Comparison of ENCODE assay signal across 8 mouse cellular contexts in genomic region chr1:84840018-84840664, GRCm38 (mm10). TPM values are rescaled to one million over a fixed set of nuclear protein-coding genes. Genes with fewer than 3 reads are reported as not detected.
DNase-seq lines count a peak whose midpoint lies in the region; ATAC-seq and TF ChIP-seq lines count a peak whose summit lies in the region.

Gene Trip12 (minus strand): TSS chr1:84840516.

- TF ChIP-seq CTCF in MEL (IDR thresholded peaks at IDR 0.05 in 2 of 3, conservative IDR thresholded peaks at IDR 0.05 in 1 of 3; ENCODE audit: control insufficient read depth in 1 of 3, insufficient read depth in 1 of 3, low read depth in 2 of 3, low read length in 3 of 3, poor library complexity in 1 of 3, severe bottlenecking in 1 of 3) = no peak
- TF ChIP-seq CTCF in heart, postnatal 0 days (IDR thresholded peaks at IDR 0.05; ENCODE audit: low read depth) = no peak

- no peak for TF ChIP-seq POLR2A in MEL (IDR thresholded peaks at IDR 0.05; ENCODE audit: control insufficient read depth in 1 of 2, insufficient read depth in 1 of 2, low read depth in 1 of 2, low read length in 2 of 2, poor library complexity in 1 of 2)

- 0 out of 4 replicates have a peak, but pooled peaks of 1 of the 2 experiments have one; percentile 6 for TF ChIP-seq EP300 in MEL (IDR thresholded peaks at IDR 0.05; ENCODE audit: low read depth in 1 of 2, low read length in 2 of 2)
- no peak for TF ChIP-seq EP300 in heart, postnatal 0 days (IDR thresholded peaks at IDR 0.05; ENCODE audit: low read depth)

- peaks cover 44% of the 10 kb centered on the region for H3K79me2 ChIP-seq in MEL (ENCODE audit: control insufficient read depth, insufficient read depth, low read length, poor library complexity)

- TF ChIP-seq RAD21 in MEL (IDR thresholded peaks at IDR 0.05; ENCODE audit: low read depth, low read length) = no peak

- ATAC-seq in kidney, embryonic 15.5 days (replicated peaks; ENCODE audit: low FRiP score) = peak; percentile 63
- ATAC-seq in embryonic facial prominence, embryonic 15.5 days (ENCODE audit: insufficient number of reproducible peaks, low FRiP score, low TSS enrichment, low read depth) = peak; percentile 36
- ATAC-seq in heart, postnatal 0 days (ENCODE audit: insufficient read depth, low read depth) = peak; percentile 22
- peak; percentile 56 for ATAC-seq in neural tube, embryonic 15.5 days (ENCODE audit: low FRiP score)

- peaks cover 11% of the 10 kb centered on the region; the same call in 1 of the 2 replicates for H3K4me1 ChIP-seq in kidney, embryonic 15.5 days
- peaks cover 0 to 5% of the 10 kb centered on the region in 2 experiments; a peak in 1 of 4 replicates for H3K4me1 ChIP-seq in MEL (ENCODE audit: control insufficient read depth in 1 of 2, insufficient read depth in 2 of 2, low read length in 2 of 2)
- H3K4me1 ChIP-seq in embryonic facial prominence, embryonic 15.5 days = peaks cover 5% of the 10 kb centered on the region; the same call in 1 of the 2 replicates
- H3K4me1 ChIP-seq in heart, postnatal 0 days (ENCODE audit: control insufficient read depth, insufficient read depth) = peaks cover 4% of the 10 kb centered on the region; the same call in 1 of the 2 replicates
- H3K4me1 ChIP-seq in limb, embryonic 10.5 days = peaks cover 10% of the 10 kb centered on the region
- H3K4me1 ChIP-seq in neural tube, embryonic 15.5 days = peaks cover 32% of the 10 kb centered on the region

- no peaks in the 10 kb centered on the region for H3K36me3 ChIP-seq in kidney, embryonic 15.5 days
- peaks cover 2 to 18% of the 10 kb centered on the region in 2 experiments; a peak in 3 of 4 replicates for H3K36me3 ChIP-seq in MEL (ENCODE audit: control insufficient read depth in 1 of 2, insufficient read depth in 2 of 2, low read length in 2 of 2)
- H3K36me3 ChIP-seq in embryonic facial prominence, embryonic 15.5 days = no peaks in the 10 kb centered on the region
- H3K36me3 ChIP-seq in heart, postnatal 0 days (replicated peaks; ENCODE audit: control insufficient read depth, insufficient read depth, low read length) = no peaks in the 10 kb centered on the region
- H3K36me3 ChIP-seq in limb, embryonic 10.5 days = 0 out of 2 replicates have a peak, but pooled peaks cover 6% of the 10 kb centered on the region
- no peaks in the 10 kb centered on the region for H3K36me3 ChIP-seq in neural tube, embryonic 15.5 days

- peak within 1 kb of the TSS; percentile 64 for H3K4me2 ChIP-seq in kidney, embryonic 15.5 days
- peak within 1 kb of the TSS; percentile 65 for H3K4me2 ChIP-seq in embryonic facial prominence, embryonic 15.5 days (replicated peaks)
- peak within 1 kb of the TSS; percentile 85 for H3K4me2 ChIP-seq in heart, postnatal 0 days (ENCODE audit: low read depth, low read length)
- H3K4me2 ChIP-seq in neural tube, embryonic 15.5 days = peak within 1 kb of the TSS; percentile 81

- H3K27me3 ChIP-seq in kidney, embryonic 15.5 days = no peaks in the 10 kb centered on the region
- H3K27me3 ChIP-seq in MEL (ENCODE audit: control insufficient read depth in 1 of 2, insufficient read depth in 2 of 2, low read length in 2 of 2) = no peaks in the 10 kb centered on the region
- no peaks in the 10 kb centered on the region for H3K27me3 ChIP-seq in embryonic facial prominence, embryonic 15.5 days
- H3K27me3 ChIP-seq in heart, postnatal 0 days (ENCODE audit: control insufficient read depth, insufficient read depth, low read length) = no peaks in the 10 kb centered on the region
- no peaks in the 10 kb centered on the region for H3K27me3 ChIP-seq in limb, embryonic 10.5 days (ENCODE audit: low read depth, poor library complexity, severe bottlenecking)
- H3K27me3 ChIP-seq in neural tube, embryonic 15.5 days (replicated peaks) = no peaks in the 10 kb centered on the region

- peak within 1 kb of the TSS; percentile 98 for H3K27ac ChIP-seq in kidney, embryonic 15.5 days
- H3K27ac ChIP-seq in MEL (ENCODE audit: control insufficient read depth, low read depth, low read length) = peak within 1 kb of the TSS; percentile 96
- H3K27ac ChIP-seq in embryonic facial prominence, embryonic 15.5 days (replicated peaks) = peak within 1 kb of the TSS; percentile 98
- H3K27ac ChIP-seq in heart, postnatal 0 days (ENCODE audit: low read depth) = peak within 1 kb of the TSS; percentile 98
- H3K27ac ChIP-seq in limb, embryonic 10.5 days = peak within 1 kb of the TSS; percentile 98
- H3K27ac ChIP-seq in neural tube, embryonic 15.5 days (replicated peaks) = peak within 1 kb of the TSS; percentile 96

- under 1% methylated on average over 39 of the region's 39 CpGs for WGBS in kidney, embryonic 15.5 days
- WGBS in embryonic facial prominence, embryonic 15.5 days = under 1% methylated on average over 39 of the region's 39 CpGs
- under 1% methylated on average over 39 of the region's 39 CpGs for WGBS in heart, postnatal 0 days
- WGBS in limb, embryonic 10.5 days = under 1% methylated on average over 39 of the region's 39 CpGs
- WGBS in neural tube, embryonic 15.5 days = under 1% methylated on average over 39 of the region's 39 CpGs

- no peaks in the 10 kb centered on the region for H3K9me3 ChIP-seq in kidney, embryonic 15.5 days (replicated peaks)
- H3K9me3 ChIP-seq in MEL (replicated peaks; ENCODE audit: insufficient read depth, low read length) = no peaks in the 10 kb centered on the region
- H3K9me3 ChIP-seq in embryonic facial prominence, embryonic 15.5 days (replicated peaks) = no peaks in the 10 kb centered on the region
- no peaks in the 10 kb centered on the region for H3K9me3 ChIP-seq in heart, postnatal 0 days (replicated peaks; ENCODE audit: control insufficient read depth, low read length)
- H3K9me3 ChIP-seq in limb, embryonic 10.5 days (replicated peaks) = no peaks in the 10 kb centered on the region
- H3K9me3 ChIP-seq in neural tube, embryonic 15.5 days (replicated peaks) = no peaks in the 10 kb centered on the region

- DNase-seq in kidney, postnatal 14 days = no peak
- peak; percentile 79 for DNase-seq in MEL (ENCODE audit: low read depth, low spot score)
- peak; percentile 31 for DNase-seq in heart, postnatal 0 days (ENCODE audit: low spot score)
- no peak for DNase-seq in limb, embryonic 10.5 days (ENCODE audit: low spot score)
- no peak for DNase-seq in kidney, adult 9 months

- H3K4me3 ChIP-seq in kidney, embryonic 15.5 days (replicated peaks) = peak within 1 kb of the TSS; percentile 97
- H3K4me3 ChIP-seq in MEL (ENCODE audit: control insufficient read depth in 1 of 2, insufficient read depth in 1 of 2, low read depth in 2 of 2, low read length in 2 of 2) = peak within 1 kb of the TSS; percentile 79 to 94
- H3K4me3 ChIP-seq in embryonic facial prominence, embryonic 15.5 days (replicated peaks) = peak within 1 kb of the TSS; percentile 93
- H3K4me3 ChIP-seq in heart, postnatal 0 days (ENCODE audit: low read depth, low read length) = peak within 1 kb of the TSS; percentile 97
- H3K4me3 ChIP-seq in limb, embryonic 10.5 days = peak within 1 kb of the TSS; percentile 97
- peak within 1 kb of the TSS; percentile 95 for H3K4me3 ChIP-seq in neural tube, embryonic 15.5 days (replicated peaks)

- peak within 1 kb of the TSS; percentile 93 for H3K9ac ChIP-seq in kidney, embryonic 15.5 days
- H3K9ac ChIP-seq in MEL (ENCODE audit: control insufficient read depth, low read depth, low read length, poor library complexity, severe bottlenecking) = peak within 1 kb of the TSS; percentile 100
- H3K9ac ChIP-seq in embryonic facial prominence, embryonic 15.5 days = peak within 1 kb of the TSS; percentile 99
- H3K9ac ChIP-seq in heart, postnatal 0 days (replicated peaks; ENCODE audit: low read depth, low read length) = peak within 1 kb of the TSS; percentile 95
- peak within 1 kb of the TSS; percentile 99 for H3K9ac ChIP-seq in neural tube, embryonic 15.5 days (replicated peaks)

TF ChIP-seq in MEL, 35 proteins besides CTCF, POLR2A, EP300 and RAD21 (continues in another document):
- TF ChIP-seq POLR2AphosphoS2 (IDR thresholded peaks at IDR 0.05; ENCODE audit: low read length) = no peak
- no peak for TF ChIP-seq TAL1 (IDR thresholded peaks at IDR 0.05; ENCODE audit: low read length)
- peak; percentile 93 for TF ChIP-seq ZNF384 (IDR thresholded peaks at IDR 0.05; ENCODE audit: low read depth, low read length)
- TF ChIP-seq ZC3H11A (IDR thresholded peaks at IDR 0.05; ENCODE audit: low read depth, low read length) = no peak
- no peak for TF ChIP-seq POLR2AphosphoS5 (IDR thresholded peaks at IDR 0.05; ENCODE audit: borderline replicate concordance, low read depth, low read length)
- TF ChIP-seq CHD1 (IDR thresholded peaks at IDR 0.05; ENCODE audit: low read depth, low read length) = no peak
- TF ChIP-seq ZMIZ1 (IDR thresholded peaks at IDR 0.05; ENCODE audit: low read depth, low read length) = no peak
- TF ChIP-seq SMC3 (IDR thresholded peaks at IDR 0.05; ENCODE audit: low read depth, low read length) = no peak
- no peak for TF ChIP-seq NELFE (IDR thresholded peaks at IDR 0.05; ENCODE audit: low read depth, low read length)
- TF ChIP-seq ETS1 (IDR thresholded peaks at IDR 0.05; ENCODE audit: low read depth, low read length) = peak; percentile 54
- no peak for TF ChIP-seq USF1 (IDR thresholded peaks at IDR 0.05; ENCODE audit: low read depth, low read length)
- TF ChIP-seq MAFK (IDR thresholded peaks at IDR 0.05; ENCODE audit: borderline replicate concordance, low read depth, low read length) = no peak
- no peak for TF ChIP-seq NRF1 (IDR thresholded peaks at IDR 0.05; ENCODE audit: insufficient read depth, low read depth, low read length, poor library complexity, severe bottlenecking)
- no peak for TF ChIP-seq MAZ (IDR thresholded peaks at IDR 0.05; ENCODE audit: low read depth, low read length)
- no peak for TF ChIP-seq JUND (IDR thresholded peaks at IDR 0.05; ENCODE audit: low read depth, low read length)
- 0 out of 2 replicates have a peak, but pooled peaks have one; percentile 6 for TF ChIP-seq TCF12 (IDR thresholded peaks at IDR 0.05; ENCODE audit: low read depth, low read length)
- TF ChIP-seq MXI1 (IDR thresholded peaks at IDR 0.05; ENCODE audit: low read depth, low read length) = no peak; the same call in 1 of the 2 replicates
- no peak; the same call in 1 of the 2 replicates for TF ChIP-seq HCFC1 (IDR thresholded peaks at IDR 0.05; ENCODE audit: low read depth, low read length)

RNA-seq across cellular contexts. Expression of gene Trip12, which starts in this region (rescaled TPM):
- 61.5 and 65.3 TPM in 2 replicates for polyA plus RNA-seq in kidney, embryonic 15.5 days (2015; fragmentation: Nextera tagmentation; extraction: Ambion mirVana)
- total RNA-seq in MEL (2012; rRNA removed) = 94.3 and 116 TPM in 2 replicates
- polyA plus RNA-seq in MEL (2012; ENCODE audit: insufficient read depth in 1 of 2, insufficient read length in 2 of 2, low read depth in 1 of 2, low replicate concordance in 2 of 2, missing spikeins in 1 of 2) = 100 to 1,000 TPM; 133 to 134 TPM
- 56.5 and 62.1 TPM in 2 replicates for polyA plus RNA-seq in embryonic facial prominence, embryonic 15.5 days (2015; fragmentation: Nextera tagmentation; extraction: Ambion mirVana)
- total RNA-seq in heart, postnatal 0 days (2014; rRNA removed; ENCODE audit: low replicate concordance) = 93.7 and 109 TPM in 2 replicates
- 29.6 and 31.5 TPM in 2 replicates for polyA plus RNA-seq in heart, postnatal 0 days (2015; fragmentation: Nextera tagmentation; extraction: Ambion mirVana)
- 67.9 and 73.9 TPM in 2 replicates for polyA plus RNA-seq in limb, embryonic 10.5 days (2016; fragmentation: Nextera tagmentation; extraction: Ambion mirVana)
- 37.3 and 42.0 TPM in 2 replicates for polyA plus RNA-seq in neural tube, embryonic 15.5 days (2015; fragmentation: Nextera tagmentation; extraction: Ambion mirVana)

Comparison
In these comparisons a context has a peak if more than half of its experiments do, and no peak if none do; other contexts are left out.
1. DNase-seq: peak in MEL (single experiment) and heart, postnatal 0 days (single experiment); none in kidney, postnatal 14 days (single experiment), limb, embryonic 10.5 days (single experiment) and kidney, adult 9 months (single experiment).
2. Peak in every context shown above with its lines, with median percentiles within 50 percentile points of each other: ATAC-seq, H3K27ac ChIP-seq, H3K4me2 ChIP-seq, H3K4me3 ChIP-seq and H3K9ac ChIP-seq.